Mouse (Mus musculus): ENCODE results near the gene Htra2. TPM values are rescaled to one million over a fixed set of nuclear protein-coding genes. Genes with fewer than 3 reads are reported as not detected.

The Htra2 gene
- polyA plus RNA-seq, 1 experiment, result 96.2 TPM

DNA sequence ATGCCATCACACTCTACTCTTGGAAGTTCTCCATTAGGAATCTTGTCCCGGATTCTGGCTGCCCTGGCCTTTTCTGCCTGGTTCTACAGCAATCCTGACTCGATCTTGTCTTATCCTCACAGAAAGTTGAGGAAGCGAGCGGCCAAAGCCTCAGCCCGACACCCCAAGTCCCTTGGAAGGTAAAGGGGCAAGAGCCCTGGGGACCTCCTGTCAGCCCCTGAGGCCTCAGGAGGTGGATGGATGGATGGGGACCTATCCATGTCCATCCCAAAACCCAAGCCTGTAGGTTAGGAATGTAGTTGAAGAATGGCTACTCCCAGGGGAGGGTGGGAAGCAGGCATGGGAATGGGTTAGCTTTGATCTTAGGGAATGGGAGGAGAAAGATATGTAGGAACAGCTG lies 11.1 kb downstream of the Htra2 start:
- H3K4me3 ChIP-seq, result no peak overlapping the region
- H3ac ChIP-seq (ENCODE audit: control insufficient read depth, insufficient read length), result no peak overlapping the region
- H3K27me3 ChIP-seq (ENCODE audit: control insufficient read depth, insufficient read depth, insufficient read length), result no peaks in the 10 kb centered on the region
- no peaks in the 10 kb centered on the region for H3K36me3 ChIP-seq (ENCODE audit: control insufficient read depth, insufficient read depth)
- H3K4me2 ChIP-seq (ENCODE audit: low read depth), result no peak overlapping the region
- no peaks in the 10 kb centered on the region for H3K79me2 ChIP-seq (ENCODE audit: control insufficient read depth, insufficient read depth)
- TF ChIP-seq POLR2A (IDR thresholded peaks at IDR 0.05; ENCODE audit: insufficient read length, low read depth) (no peak), TCF12 (IDR thresholded peaks at IDR 0.05; ENCODE audit: insufficient read depth, poor library complexity, severe bottlenecking) (no peak), MYOD1 (IDR thresholded peaks at IDR 0.05; ENCODE audit: control insufficient read depth in 1 of 3, insufficient read length in 2 of 3, low read depth in 2 of 3) (no peak), USF1 (IDR thresholded peaks at IDR 0.05; ENCODE audit: low read depth) (no peak), POLR2AphosphoS2 (IDR thresholded peaks at IDR 0.05; ENCODE audit: insufficient read length, low read depth) (no peak), CEBPB (IDR thresholded peaks at IDR 0.05; ENCODE audit: insufficient read depth, poor library complexity, severe bottlenecking) (no peak), REST (IDR thresholded peaks at IDR 0.05; ENCODE audit: insufficient read depth, insufficient read length) (no peak), SRF (IDR thresholded peaks at IDR 0.05; ENCODE audit: control insufficient read depth, insufficient read length, low read depth) (no peak), MAX (IDR thresholded peaks at IDR 0.05; ENCODE audit: low read depth) (no peak), MYOG (IDR thresholded peaks at IDR 0.05; ENCODE audit: control insufficient read depth in 1 of 3, insufficient read depth in 1 of 3, insufficient read length in 2 of 3, low read depth in 2 of 3) (no peak), TCF3 (IDR thresholded peaks at IDR 0.05; ENCODE audit: insufficient read length, low read depth) (no peak), E2F4 (IDR thresholded peaks at IDR 0.05; ENCODE audit: insufficient read depth) (no peak)

DNA sequence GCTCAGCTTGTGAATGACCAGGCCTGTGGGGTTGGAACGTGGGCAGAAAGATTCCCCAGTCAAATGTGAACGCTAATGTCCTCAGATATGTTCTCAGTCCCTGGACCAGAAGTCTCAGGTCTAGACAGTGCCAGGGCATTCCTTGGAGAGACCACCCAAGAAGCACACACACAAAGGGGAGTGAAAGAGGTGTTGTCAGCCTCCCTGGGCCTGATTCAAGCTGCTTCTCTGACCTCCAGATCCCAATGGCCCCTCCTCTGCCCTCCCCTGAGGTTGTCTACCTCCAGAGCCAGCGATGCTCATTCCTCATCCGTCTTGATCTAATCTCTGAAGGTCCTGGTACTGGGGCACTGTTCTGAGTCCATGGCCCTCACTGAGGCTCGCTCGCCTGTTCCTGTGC lies 11.5 kb downstream of the Htra2 start:
- no peaks in the 10 kb centered on the region for H3K27me3 ChIP-seq (ENCODE audit: control insufficient read depth, insufficient read depth, insufficient read length)
- no peak overlapping the region for H3K4me3 ChIP-seq
- no peak overlapping the region for H3K4me2 ChIP-seq (ENCODE audit: low read depth)
- no peaks in the 10 kb centered on the region for H3K79me2 ChIP-seq (ENCODE audit: control insufficient read depth, insufficient read depth)
- H3ac ChIP-seq (ENCODE audit: control insufficient read depth, insufficient read length), result no peak overlapping the region
- no peak for TF ChIP-seq MYOG (IDR thresholded peaks at IDR 0.05; ENCODE audit: control insufficient read depth in 1 of 3, insufficient read depth in 1 of 3, insufficient read length in 2 of 3, low read depth in 2 of 3)
- TF ChIP-seq POLR2AphosphoS2 (IDR thresholded peaks at IDR 0.05; ENCODE audit: insufficient read length, low read depth), result no peak
- no peak for TF ChIP-seq E2F4 (IDR thresholded peaks at IDR 0.05; ENCODE audit: insufficient read depth)
- no peak for TF ChIP-seq USF1 (IDR thresholded peaks at IDR 0.05; ENCODE audit: low read depth)
- no peak for TF ChIP-seq MAX (IDR thresholded peaks at IDR 0.05; ENCODE audit: low read depth)
- TF ChIP-seq MYOD1 (IDR thresholded peaks at IDR 0.05; ENCODE audit: control insufficient read depth in 1 of 3, insufficient read length in 2 of 3, low read depth in 2 of 3), result no peak
- TF ChIP-seq TCF3 (IDR thresholded peaks at IDR 0.05; ENCODE audit: insufficient read length, low read depth), result no peak
- TF ChIP-seq POLR2A (IDR thresholded peaks at IDR 0.05; ENCODE audit: insufficient read length, low read depth), result no peak
- TF ChIP-seq CEBPB (IDR thresholded peaks at IDR 0.05; ENCODE audit: insufficient read depth, poor library complexity, severe bottlenecking), result no peak
- no peak for TF ChIP-seq TCF12 (IDR thresholded peaks at IDR 0.05; ENCODE audit: insufficient read depth, poor library complexity, severe bottlenecking)
- TF ChIP-seq REST (IDR thresholded peaks at IDR 0.05; ENCODE audit: insufficient read depth, insufficient read length), result no peak
- TF ChIP-seq SRF (IDR thresholded peaks at IDR 0.05; ENCODE audit: control insufficient read depth, insufficient read length, low read depth), result no peak
- H3K36me3 ChIP-seq (ENCODE audit: control insufficient read depth, insufficient read depth), result no peaks in the 10 kb centered on the region

DNA sequence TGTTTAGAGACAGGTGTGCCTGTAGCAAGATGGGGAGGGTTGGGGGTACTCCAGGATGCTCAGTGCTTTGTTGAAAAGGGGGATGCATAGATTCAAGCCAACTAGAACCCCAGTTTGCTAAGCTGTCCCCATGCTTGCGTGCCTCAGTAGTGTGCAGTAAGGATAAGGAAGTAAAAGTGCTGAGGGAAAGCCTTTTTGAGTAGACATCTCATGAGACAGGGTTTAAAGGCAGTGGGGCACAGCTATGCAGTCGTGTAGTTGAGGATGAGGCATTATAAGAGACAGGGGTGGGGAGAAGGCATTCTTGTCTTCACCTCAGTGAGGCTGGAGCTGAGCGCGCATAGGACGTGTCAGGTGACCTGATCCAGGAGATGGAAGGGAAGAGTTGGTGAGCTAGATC lies 14.5 kb downstream of the Htra2 start:
- TF ChIP-seq USF1 (IDR thresholded peaks at IDR 0.05; ENCODE audit: low read depth) (no peak), MYOG (IDR thresholded peaks at IDR 0.05; ENCODE audit: control insufficient read depth in 1 of 3, insufficient read depth in 1 of 3, insufficient read length in 2 of 3, low read depth in 2 of 3) (no peak), POLR2A (IDR thresholded peaks at IDR 0.05; ENCODE audit: insufficient read length, low read depth) (no peak), REST (IDR thresholded peaks at IDR 0.05; ENCODE audit: insufficient read depth, insufficient read length) (no peak), TCF12 (IDR thresholded peaks at IDR 0.05; ENCODE audit: insufficient read depth, poor library complexity, severe bottlenecking) (no peak), E2F4 (IDR thresholded peaks at IDR 0.05; ENCODE audit: insufficient read depth) (no peak), MYOD1 (IDR thresholded peaks at IDR 0.05; ENCODE audit: control insufficient read depth in 1 of 3, insufficient read length in 2 of 3, low read depth in 2 of 3) (no peak), SRF (IDR thresholded peaks at IDR 0.05; ENCODE audit: control insufficient read depth, insufficient read length, low read depth) (no peak)
- Histone ChIP-seq H3K4me3 (no peak overlapping the region), H3K27me3 (ENCODE audit: control insufficient read depth, insufficient read depth, insufficient read length) (no peaks in the 10 kb centered on the region), H3K4me2 (ENCODE audit: low read depth) (no peak overlapping the region), H3K36me3 (ENCODE audit: control insufficient read depth, insufficient read depth) (no peaks in the 10 kb centered on the region), H3ac (ENCODE audit: control insufficient read depth, insufficient read length) (no peak overlapping the region), H3K79me2 (ENCODE audit: control insufficient read depth, insufficient read depth) (no peaks in the 10 kb centered on the region)

DNA sequence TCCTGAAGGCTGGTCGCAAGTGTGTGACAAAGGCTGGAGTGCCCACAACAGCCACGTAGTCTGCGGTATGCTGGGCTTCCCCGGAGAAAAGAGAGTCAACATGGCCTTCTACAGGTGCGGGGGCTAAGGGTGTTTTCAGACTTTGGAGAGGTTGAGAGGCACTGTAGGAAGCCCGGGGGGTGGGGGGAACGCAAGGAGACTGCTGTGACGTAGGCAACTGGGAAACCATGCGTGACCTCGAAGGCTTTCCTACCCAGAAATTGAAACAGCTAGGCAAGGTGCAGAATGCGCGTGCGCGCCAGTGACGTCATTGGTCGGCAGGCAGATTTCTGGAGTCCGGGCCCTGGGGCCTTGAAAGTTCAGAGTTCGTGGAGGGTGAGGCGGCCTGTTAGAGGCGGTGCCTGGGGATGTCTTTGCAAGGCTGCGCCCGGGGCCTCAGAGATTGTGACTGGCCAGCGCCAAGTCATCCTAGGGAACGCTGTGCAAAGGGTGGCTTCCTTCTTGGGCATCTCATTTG lies 16.5 kb downstream of the Htra2 start:
- Histone ChIP-seq H3K27me3 (ENCODE audit: control insufficient read depth, insufficient read depth, insufficient read length) (no peaks in the 10 kb centered on the region), H3K4me2 (ENCODE audit: low read depth) (no peak overlapping the region), H3K36me3 (ENCODE audit: control insufficient read depth, insufficient read depth) (no peaks in the 10 kb centered on the region), H3K79me2 (ENCODE audit: control insufficient read depth, insufficient read depth) (peaks cover 9% of the 10 kb centered on the region), H3ac (ENCODE audit: control insufficient read depth, insufficient read length) (no peak overlapping the region), H3K4me3 (no peak overlapping the region)
- TF ChIP-seq E2F4 (IDR thresholded peaks at IDR 0.05; ENCODE audit: insufficient read depth) (no peak), MYOG (IDR thresholded peaks at IDR 0.05; ENCODE audit: control insufficient read depth in 1 of 3, insufficient read depth in 1 of 3, insufficient read length in 2 of 3, low read depth in 2 of 3) (no peak), SRF (IDR thresholded peaks at IDR 0.05; ENCODE audit: control insufficient read depth, insufficient read length, low read depth) (no peak), TCF3 (IDR thresholded peaks at IDR 0.05; ENCODE audit: insufficient read length, low read depth) (no peak), CEBPB (IDR thresholded peaks at IDR 0.05; ENCODE audit: insufficient read depth, poor library complexity, severe bottlenecking) (no peak), TCF12 (IDR thresholded peaks at IDR 0.05; ENCODE audit: insufficient read depth, poor library complexity, severe bottlenecking) (no peak), MAX (IDR thresholded peaks at IDR 0.05; ENCODE audit: low read depth) (no peak), MYOD1 (IDR thresholded peaks at IDR 0.05; ENCODE audit: control insufficient read depth in 1 of 3, insufficient read length in 2 of 3, low read depth in 2 of 3) (no peak), POLR2AphosphoS2 (IDR thresholded peaks at IDR 0.05; ENCODE audit: insufficient read length, low read depth) (no peak), POLR2A (IDR thresholded peaks at IDR 0.05; ENCODE audit: insufficient read length, low read depth) (no peak), REST (IDR thresholded peaks at IDR 0.05; ENCODE audit: insufficient read depth, insufficient read length) (no peak), USF1 (IDR thresholded peaks at IDR 0.05; ENCODE audit: low read depth) (no peak)
